12 mouse cellular contexts compared by ENCODE assay signal in the genomic region with DNA sequence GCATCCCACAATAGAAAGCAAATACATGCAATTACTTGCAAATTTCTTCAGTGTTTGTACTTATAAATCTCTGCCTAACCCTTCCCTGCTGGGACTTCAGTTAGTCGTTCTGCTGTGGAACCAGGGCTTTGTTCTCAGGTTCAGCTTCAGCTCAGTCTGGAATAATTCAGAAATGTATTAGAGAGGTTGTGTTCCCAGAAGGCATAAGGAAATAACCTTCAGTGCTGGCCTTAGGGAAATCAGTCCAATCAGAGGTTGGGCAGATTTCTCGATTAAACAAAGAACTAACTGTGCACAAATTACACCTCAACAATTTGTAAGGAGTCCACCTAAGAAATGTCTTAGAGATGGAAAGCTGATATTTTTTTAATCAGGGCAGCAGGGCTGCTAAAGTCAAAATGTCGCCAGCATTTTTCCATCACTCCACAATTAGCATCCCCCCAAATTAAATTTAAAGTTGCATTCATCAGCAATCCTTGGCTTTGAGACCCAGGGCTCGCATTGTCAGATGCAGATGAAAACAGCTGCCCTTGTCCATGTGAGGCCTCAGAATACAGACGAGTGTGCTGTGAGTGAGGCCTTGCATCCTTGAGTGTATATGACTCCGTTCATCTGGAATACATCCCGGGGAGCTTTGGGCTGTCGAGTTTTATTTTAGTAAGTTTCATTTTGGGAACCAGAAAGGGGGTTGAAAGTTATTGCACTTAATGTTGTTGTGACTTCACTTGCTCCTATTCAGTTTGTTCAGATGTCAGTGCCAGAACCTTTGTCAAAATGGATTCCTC.
DNase-seq lines count a peak whose midpoint lies in the region; ATAC-seq and TF ChIP-seq lines count a peak whose summit lies in the region.
"Had no signal": no experiment of that assay in that cellular context is flagged by ENCODE, and none has a peak within 500 bp of the region (broad histone marks: within the 10 kb centered on the region; RNA-seq: fewer than 3 reads in every experiment).

No protein-coding gene starts in this region.

- peaks cover 32% of the 10 kb centered on the region for H3K4me1 ChIP-seq in forebrain, embryonic 10.5 days
- peaks cover 3% of the 10 kb centered on the region; the same call in 1 of the 2 replicates for H3K4me1 ChIP-seq in forebrain, embryonic 14.5 days (ENCODE audit: control insufficient read depth, insufficient read depth, low read length)
- H3K4me1 ChIP-seq in lung, embryonic 14.5 days (ENCODE audit: insufficient read depth): no peaks in the 10 kb centered on the region
- peaks cover 41% of the 10 kb centered on the region for H3K4me1 ChIP-seq in embryonic facial prominence, embryonic 13.5 days
- peaks cover 13% of the 10 kb centered on the region for H3K4me1 ChIP-seq in limb, embryonic 15.5 days
- H3K4me1 ChIP-seq in liver, embryonic 11.5 days (replicated peaks; ENCODE audit: control insufficient read depth, insufficient read depth, low read length): no peaks in the 10 kb centered on the region

- no peak overlapping the region for H3K4me2 ChIP-seq in forebrain, embryonic 14.5 days (ENCODE audit: low read length)
- H3K4me2 ChIP-seq in lung, embryonic 14.5 days: no peak overlapping the region
- peak overlapping the region; percentile 7; the same call in 1 of the 2 replicates for H3K4me2 ChIP-seq in embryonic facial prominence, embryonic 13.5 days
- H3K4me2 ChIP-seq in limb, embryonic 15.5 days: no peak overlapping the region
- no peak overlapping the region for H3K4me2 ChIP-seq in liver, embryonic 11.5 days

- 0 out of 2 replicates have a peak overlapping the region, but pooled peaks have one; percentile 8 for H3K27ac ChIP-seq in forebrain, embryonic 10.5 days
- no peak overlapping the region for H3K27ac ChIP-seq in forebrain, embryonic 14.5 days (ENCODE audit: low read depth, low read length)
- peak overlapping the region; percentile 58 for H3K27ac ChIP-seq in lung, embryonic 14.5 days (ENCODE audit: low read depth)
- peak overlapping the region; percentile 78 for H3K27ac ChIP-seq in embryonic facial prominence, embryonic 13.5 days
- H3K27ac ChIP-seq in limb, embryonic 15.5 days: peak overlapping the region; percentile 29; the same call in 1 of the 2 replicates
- no peak overlapping the region for H3K27ac ChIP-seq in liver, embryonic 11.5 days (ENCODE audit: low read depth, low read length)

- no peak overlapping the region for H3K4me3 ChIP-seq in forebrain, embryonic 10.5 days
- H3K4me3 ChIP-seq in forebrain, embryonic 14.5 days (ENCODE audit: low read depth, low read length): no peak overlapping the region
- no peak overlapping the region for H3K4me3 ChIP-seq in lung, embryonic 14.5 days (ENCODE audit: low read depth, low read length)
- no peak overlapping the region for H3K4me3 ChIP-seq in embryonic facial prominence, embryonic 13.5 days
- no peak overlapping the region for H3K4me3 ChIP-seq in limb, embryonic 15.5 days
- H3K4me3 ChIP-seq in liver, embryonic 11.5 days (ENCODE audit: low read depth, low read length): no peak overlapping the region

- H3K9me3 ChIP-seq in forebrain, embryonic 10.5 days: no peaks in the 10 kb centered on the region
- H3K9me3 ChIP-seq in forebrain, embryonic 14.5 days (replicated peaks; ENCODE audit: control insufficient read depth, low read length): no peaks in the 10 kb centered on the region
- H3K9me3 ChIP-seq in lung, embryonic 14.5 days (ENCODE audit: low read depth, low read length): no peaks in the 10 kb centered on the region
- no peaks in the 10 kb centered on the region for H3K9me3 ChIP-seq in embryonic facial prominence, embryonic 13.5 days
- no peaks in the 10 kb centered on the region for H3K9me3 ChIP-seq in limb, embryonic 15.5 days
- H3K9me3 ChIP-seq in liver, embryonic 11.5 days (ENCODE audit: control insufficient read depth, low read length): no peaks in the 10 kb centered on the region

- WGBS in forebrain, embryonic 10.5 days: 77% methylated on average over 8 of the region's 8 CpGs
- 50% methylated on average over 8 of the region's 8 CpGs for WGBS in forebrain, embryonic 14.5 days
- WGBS in lung, embryonic 14.5 days: 47% methylated on average over 8 of the region's 8 CpGs
- 24% methylated on average over 8 of the region's 8 CpGs for WGBS in embryonic facial prominence, embryonic 13.5 days
- 35% methylated on average over 8 of the region's 8 CpGs for WGBS in limb, embryonic 15.5 days
- WGBS in liver, embryonic 11.5 days: 77% methylated on average over 8 of the region's 8 CpGs

- H3K9ac ChIP-seq in forebrain, embryonic 14.5 days (ENCODE audit: low read length): no peak overlapping the region
- no peak overlapping the region for H3K9ac ChIP-seq in lung, embryonic 14.5 days
- no peak overlapping the region for H3K9ac ChIP-seq in embryonic facial prominence, embryonic 13.5 days
- H3K9ac ChIP-seq in limb, embryonic 15.5 days: no peak overlapping the region
- H3K9ac ChIP-seq in liver, embryonic 11.5 days (ENCODE audit: low read depth, low read length): no peak overlapping the region
- H3K9ac ChIP-seq: liver, postnatal 0 days had no signal

- H3K36me3 ChIP-seq in forebrain, embryonic 10.5 days (replicated peaks): peaks cover 24% of the 10 kb centered on the region
- no peaks in the 10 kb centered on the region for H3K36me3 ChIP-seq in forebrain, embryonic 14.5 days (ENCODE audit: control insufficient read depth, insufficient read depth, low read length)
- H3K36me3 ChIP-seq in lung, embryonic 14.5 days (ENCODE audit: insufficient read depth): no peaks in the 10 kb centered on the region
- no peaks in the 10 kb centered on the region for H3K36me3 ChIP-seq in embryonic facial prominence, embryonic 13.5 days
- H3K36me3 ChIP-seq in limb, embryonic 15.5 days: no peaks in the 10 kb centered on the region
- no peaks in the 10 kb centered on the region for H3K36me3 ChIP-seq in liver, embryonic 11.5 days (ENCODE audit: control insufficient read depth, insufficient read depth, low read length)

- TF ChIP-seq CTCF in lung, embryonic 14.5 days (IDR thresholded peaks at IDR 0.05; ENCODE audit: low read depth): no peak

- ATAC-seq in forebrain, embryonic 14.5 days: no peak
- ATAC-seq in lung, embryonic 14.5 days (ENCODE audit: insufficient read depth): peak; percentile 65
- ATAC-seq in embryonic facial prominence, embryonic 13.5 days (ENCODE audit: insufficient number of reproducible peaks, insufficient read depth, low FRiP score, low TSS enrichment, low read depth): no peak
- ATAC-seq in limb, embryonic 15.5 days (ENCODE audit: insufficient number of reproducible peaks, low FRiP score, low TSS enrichment, low read depth): no peak
- ATAC-seq in liver, embryonic 11.5 days (replicated peaks; ENCODE audit: low FRiP score): no peak
- ATAC-seq: liver, postnatal 0 days had no signal

- no peak for DNase-seq in forebrain, embryonic 10.5 days (ENCODE audit: extremely low spot score, low spot score)
- no peak for DNase-seq in forebrain, embryonic 14.5 days (ENCODE audit: low spot score)
- peak; percentile 69 for DNase-seq in lung, embryonic 14.5 days
- DNase-seq in lung, postnatal 36 days: no peak
- DNase-seq in liver, embryonic 11.5 days (ENCODE audit: low spot score): no peak
- DNase-seq in layer of hippocampus, postnatal 14 days (ENCODE audit: low spot score in 2 of 2): no peak
- DNase-seq: adrenal gland, postnatal 25 days; heart, postnatal 4 days; kidney, postnatal 14 days; liver, postnatal 0 days had no signal

- H3K27me3 ChIP-seq in forebrain, embryonic 10.5 days (ENCODE audit: poor library complexity, severe bottlenecking): no peaks in the 10 kb centered on the region
- H3K27me3 ChIP-seq in forebrain, embryonic 14.5 days (replicated peaks; ENCODE audit: control insufficient read depth, insufficient read depth, low read length): no peaks in the 10 kb centered on the region
- H3K27me3 ChIP-seq in lung, embryonic 14.5 days (ENCODE audit: insufficient read depth, low read length): no peaks in the 10 kb centered on the region
- H3K27me3 ChIP-seq in embryonic facial prominence, embryonic 13.5 days: no peaks in the 10 kb centered on the region
- H3K27me3 ChIP-seq in limb, embryonic 15.5 days: no peaks in the 10 kb centered on the region
- no peaks in the 10 kb centered on the region for H3K27me3 ChIP-seq in liver, embryonic 11.5 days (replicated peaks; ENCODE audit: control insufficient read depth, insufficient read depth, low read length)

Comparison
In these comparisons a context has a peak if more than half of its experiments do, and no peak if none do; other contexts are left out.
1. H3K27ac ChIP-seq: peak in forebrain, embryonic 10.5 days (single experiment), lung, embryonic 14.5 days (single experiment), embryonic facial prominence, embryonic 13.5 days (single experiment) and limb, embryonic 15.5 days (single experiment); none in forebrain, embryonic 14.5 days (single experiment) and liver, embryonic 11.5 days (single experiment).